Mouse (Mus musculus) Muller cell, postnatal 12 days (primary cell): ENCODE data around the gene Hsf5.
A peak's percentile ranks its signal among the peaks of the same experiment; 100 is the strongest.

ENCODE experiments used
- DNase-seq: peaks from one replicate; pipeline ENCODE4 v3.0.0-alpha.2; 2015; ENCODE audit errors: inconsistent ontology term

Hsf5 gene

DNA sequence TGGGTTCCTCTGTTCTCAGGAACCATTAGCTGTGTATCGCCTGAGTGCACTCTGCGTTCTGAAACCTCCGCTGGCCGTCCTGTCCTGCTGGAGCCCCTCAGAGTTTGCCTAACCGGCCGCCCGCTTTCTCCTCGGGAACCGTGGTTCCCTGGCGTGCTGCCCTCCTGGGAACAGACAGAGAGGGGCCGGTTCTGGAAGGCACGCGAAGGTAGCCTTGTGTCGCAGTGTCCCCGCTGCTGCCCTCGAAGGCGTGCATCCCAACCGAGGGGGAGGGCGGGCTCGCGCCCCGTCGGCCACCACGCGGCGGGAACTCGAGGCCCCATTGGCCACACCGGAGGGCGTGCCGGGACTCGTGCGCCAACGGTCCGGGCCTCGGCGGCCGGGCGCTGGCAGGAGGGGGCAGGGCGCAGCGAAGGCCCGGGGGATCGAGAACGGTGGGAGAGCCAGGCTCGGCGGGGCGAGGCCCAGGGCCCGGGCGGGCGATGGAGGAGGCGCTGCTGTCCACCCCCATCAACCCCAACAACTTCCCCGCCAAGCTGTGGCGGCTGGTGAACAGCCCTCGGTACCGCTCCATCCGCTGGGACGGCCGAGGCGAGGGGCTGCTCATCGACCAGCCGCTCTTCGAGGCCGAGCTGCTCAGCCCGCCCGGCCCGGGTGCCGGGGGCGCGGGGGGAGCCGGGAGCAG is at the start of gene Hsf5:
Hsf5 (plus strand) TSS at position 375 of the 685 bp plus-strand sequence.
- DNase-seq: no peak

- no peak for DNase-seq
These were observed 48.6 kb upstream of the Hsf5 start, which contains the start of gene Sept4 for GRCm38 (mm10) chr11:87568255-87568953. Gene Sept4 (plus strand): TSS chr11:87568903.

DNA sequence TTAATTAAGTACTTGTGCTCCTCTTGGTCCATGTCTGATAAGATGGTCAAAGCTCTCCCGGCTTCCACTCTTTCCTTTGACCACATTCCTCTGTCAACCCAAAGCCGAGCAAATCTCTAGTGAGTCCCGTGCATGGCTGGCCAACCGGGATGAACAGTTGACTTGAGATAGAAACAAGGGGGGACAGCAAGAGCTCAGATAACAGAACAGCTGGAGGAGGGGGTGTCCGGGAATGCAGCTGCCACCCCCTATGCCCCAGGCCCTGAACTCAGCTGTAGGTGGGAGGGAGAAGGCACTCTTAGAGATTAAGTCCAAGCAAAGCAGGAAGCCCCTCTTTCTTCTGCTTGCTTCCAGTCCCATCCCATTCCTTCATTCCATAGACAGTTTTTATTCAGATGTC is 46.2 kb upstream of the Hsf5 start:
- DNase-seq: no peak

DNA sequence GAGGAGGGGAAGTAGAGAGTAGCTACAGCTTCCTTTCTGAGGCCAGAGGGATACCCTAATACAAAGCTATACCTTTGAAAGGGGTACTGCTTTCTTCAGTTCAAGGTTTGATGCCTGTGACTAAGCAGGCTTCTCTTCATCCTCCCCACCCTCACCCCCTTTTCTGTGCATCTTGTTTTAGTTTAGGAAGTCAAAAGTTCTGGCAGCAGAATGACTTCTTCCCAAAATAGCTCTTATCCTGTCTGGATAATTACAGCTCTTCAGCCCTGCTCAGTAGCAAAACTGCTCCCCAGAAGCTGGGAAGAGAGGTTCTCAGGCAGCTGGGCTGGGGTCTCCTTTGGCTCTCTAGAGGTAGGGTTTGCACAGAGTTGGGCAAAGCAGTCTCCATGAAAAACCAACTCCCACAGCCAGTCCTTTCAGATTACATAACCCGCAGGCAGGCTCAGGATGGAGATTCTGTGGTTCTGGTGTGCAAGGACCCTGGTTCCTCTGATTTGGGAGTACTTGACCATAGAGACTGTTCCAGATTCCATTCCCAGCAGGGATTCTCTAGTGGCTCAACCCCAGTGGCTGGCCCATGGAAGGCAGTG is 45.5 kb upstream of the Hsf5 start:
- peak; percentile 64 for DNase-seq

GRCm38 (mm10) chr11:87573751-87574150 is 43.2 kb upstream of the Hsf5 start:
- no peak for DNase-seq

- DNase-seq: no peak
These were observed 42.3 kb upstream of the Hsf5 start for GRCm38 (mm10) chr11:87574520-87575180.

DNA sequence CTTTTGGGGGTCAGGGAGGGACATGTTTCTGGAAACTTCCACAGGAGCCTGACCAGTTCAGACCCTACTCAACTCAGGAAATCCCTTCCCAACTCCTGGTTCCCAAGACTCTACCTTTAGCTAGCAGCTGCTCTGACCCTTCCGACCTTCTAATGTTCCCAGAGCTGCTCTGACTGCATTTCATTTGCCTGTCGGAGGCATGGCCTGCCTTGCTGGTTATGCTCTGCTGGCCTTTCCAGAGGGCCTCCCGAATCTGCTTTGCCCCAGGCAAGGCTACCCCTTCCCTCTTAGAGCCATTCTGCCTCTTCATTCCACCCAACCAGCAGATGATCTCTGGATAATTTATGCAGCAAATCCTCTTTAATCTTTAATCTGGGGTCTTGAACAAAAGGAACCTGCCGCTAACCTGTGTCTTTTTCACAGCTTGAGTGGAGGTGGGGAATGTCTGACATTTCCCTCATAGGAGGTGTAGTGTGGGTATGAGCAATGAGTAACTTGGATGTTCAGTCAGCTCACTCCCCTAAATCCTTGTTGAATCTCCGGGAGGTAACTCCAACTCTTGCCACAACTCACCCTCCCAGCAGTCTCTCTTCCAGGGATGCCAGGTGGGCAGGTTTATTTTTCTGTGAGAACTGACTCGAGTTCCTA is 39.2 kb upstream of the Hsf5 start:
- no peak for DNase-seq

- DNase-seq: peak; percentile 81
These were observed 38.6 kb upstream of the Hsf5 start for GRCm38 (mm10) chr11:87578249-87578962.

DNA sequence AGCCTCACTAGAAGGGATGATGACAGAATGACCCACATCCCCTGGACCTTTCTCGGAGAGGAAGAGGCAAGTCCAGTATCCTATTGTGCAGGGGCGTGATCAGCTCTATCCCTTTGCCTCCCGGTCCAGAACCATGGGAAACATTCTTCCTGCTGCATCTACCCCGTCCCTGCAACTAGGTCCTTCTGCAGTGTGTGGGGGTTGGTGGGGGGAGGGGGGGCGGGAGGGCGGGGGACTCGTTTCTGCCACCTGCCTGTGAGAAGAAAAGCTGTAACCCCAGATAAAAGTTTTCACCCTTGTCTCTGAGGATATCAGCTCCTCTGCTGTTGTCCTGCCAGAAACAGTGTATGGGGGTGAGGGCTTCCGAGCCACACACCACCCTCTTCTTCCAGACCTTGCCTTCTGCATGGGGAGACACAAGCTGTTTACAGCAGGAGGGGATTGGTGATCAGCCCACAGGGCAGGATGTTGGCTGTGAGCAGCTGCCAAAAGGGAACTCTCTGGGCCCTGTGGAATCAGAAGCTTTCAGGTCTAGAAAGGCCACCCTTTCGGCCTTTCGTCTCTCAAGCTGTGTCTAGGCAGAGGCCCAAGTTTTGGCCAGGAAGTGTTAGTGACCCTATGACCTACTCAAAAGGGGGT is 37.9 kb upstream of the Hsf5 start:
- DNase-seq: peak; percentile 55

DNA sequence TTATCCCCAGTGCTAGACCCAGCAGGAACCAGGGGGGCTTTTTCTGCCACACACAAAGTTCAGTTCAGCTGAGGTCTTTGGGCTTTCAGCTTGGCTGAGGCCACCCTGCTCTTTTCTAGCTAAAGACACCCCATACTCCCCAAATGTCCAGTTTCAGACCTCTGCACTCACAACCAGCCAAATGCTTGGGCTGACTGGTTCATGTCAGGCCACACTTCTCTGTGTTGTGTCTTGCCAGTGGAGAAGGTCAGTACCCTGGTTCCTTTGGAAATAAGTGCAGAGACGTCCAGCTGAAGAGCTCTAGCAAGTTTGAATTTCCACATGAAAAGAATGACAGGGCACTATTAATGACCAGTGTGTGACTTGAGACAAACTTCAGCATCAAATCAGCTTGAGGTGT is 37.3 kb upstream of the Hsf5 start:
- DNase-seq: no peak

GRCm38 (mm10) chr11:87580543-87581085 is 36.4 kb upstream of the Hsf5 start:
- no peak for DNase-seq

GRCm38 (mm10) chr11:87581161-87581865 is 35.7 kb upstream of the Hsf5 start:
- DNase-seq: no peak

DNA sequence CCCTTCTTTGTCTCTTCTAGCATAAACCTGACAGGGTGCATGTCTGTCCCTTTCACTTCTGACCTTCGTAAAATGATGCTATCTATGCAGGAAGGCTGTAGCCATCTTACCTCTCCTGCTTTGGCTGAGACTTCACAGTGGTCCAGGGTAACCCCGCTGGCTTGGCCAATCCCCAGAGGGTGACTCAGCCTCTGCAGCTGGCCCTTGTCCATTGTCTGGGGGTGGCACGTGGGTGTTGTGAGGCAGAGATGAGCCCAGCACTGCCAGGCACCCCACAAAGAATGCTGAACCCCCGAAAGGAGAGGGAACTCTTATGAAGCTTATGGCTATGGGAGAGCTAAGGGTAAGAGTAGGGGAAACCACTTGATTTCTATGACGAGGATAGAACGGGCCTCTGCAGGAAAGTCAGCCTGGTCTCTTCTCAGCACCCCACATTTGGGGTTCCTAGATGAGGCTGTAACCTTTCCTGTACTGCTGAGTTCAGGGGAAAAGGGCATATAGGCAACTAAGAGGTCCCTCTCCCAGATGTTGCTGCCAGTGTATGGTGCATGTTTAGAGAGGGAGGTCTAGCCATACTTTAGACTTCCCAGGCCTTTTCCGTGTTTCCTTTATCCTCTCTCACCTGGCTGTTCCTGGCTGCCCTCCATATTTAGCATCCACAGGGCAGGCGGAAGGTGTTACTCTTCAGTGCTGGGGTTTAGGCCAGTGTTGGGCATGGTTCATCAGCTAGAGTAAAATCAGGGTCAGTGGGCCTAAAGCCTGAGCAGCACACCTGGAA is 34.8 kb upstream of the Hsf5 start:
- DNase-seq: peak; percentile 80

DNA sequence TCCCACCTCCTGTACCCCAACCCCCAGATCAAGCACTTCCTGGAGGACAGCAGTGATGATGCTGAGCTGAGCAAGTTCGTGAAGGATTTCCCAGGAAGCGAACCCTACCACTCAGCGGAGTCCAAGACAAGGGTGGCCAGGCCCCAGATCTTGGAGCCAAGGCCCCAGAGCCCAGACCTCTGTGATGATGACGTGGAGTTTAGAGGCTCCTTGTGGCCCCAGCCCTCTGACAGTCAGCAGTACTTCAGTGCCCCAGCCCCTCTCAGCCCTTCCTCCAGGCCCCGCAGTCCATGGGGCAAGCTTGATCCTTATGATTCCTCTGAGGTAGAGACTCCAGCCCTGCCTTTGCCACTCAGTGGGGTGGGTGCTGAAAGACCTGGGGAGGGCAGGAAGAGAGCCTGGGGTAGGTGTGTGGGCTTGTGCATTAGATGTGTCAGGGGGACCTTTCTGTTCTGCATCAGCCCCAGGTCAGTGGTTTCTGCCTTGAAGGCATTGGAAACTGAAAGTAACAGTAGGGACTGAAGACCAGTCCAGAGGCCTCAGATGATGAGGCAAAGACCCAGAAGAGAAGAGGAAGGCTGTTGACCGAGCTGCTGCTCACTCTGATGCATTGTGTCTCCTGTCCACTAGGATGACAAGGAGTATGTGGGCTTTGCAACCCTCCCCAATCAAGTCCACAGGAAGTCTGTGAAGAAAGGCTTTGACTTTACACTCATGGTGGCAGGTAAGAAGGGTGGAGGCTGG is 33.5 kb upstream of the Hsf5 start:
- DNase-seq: no peak

DNA sequence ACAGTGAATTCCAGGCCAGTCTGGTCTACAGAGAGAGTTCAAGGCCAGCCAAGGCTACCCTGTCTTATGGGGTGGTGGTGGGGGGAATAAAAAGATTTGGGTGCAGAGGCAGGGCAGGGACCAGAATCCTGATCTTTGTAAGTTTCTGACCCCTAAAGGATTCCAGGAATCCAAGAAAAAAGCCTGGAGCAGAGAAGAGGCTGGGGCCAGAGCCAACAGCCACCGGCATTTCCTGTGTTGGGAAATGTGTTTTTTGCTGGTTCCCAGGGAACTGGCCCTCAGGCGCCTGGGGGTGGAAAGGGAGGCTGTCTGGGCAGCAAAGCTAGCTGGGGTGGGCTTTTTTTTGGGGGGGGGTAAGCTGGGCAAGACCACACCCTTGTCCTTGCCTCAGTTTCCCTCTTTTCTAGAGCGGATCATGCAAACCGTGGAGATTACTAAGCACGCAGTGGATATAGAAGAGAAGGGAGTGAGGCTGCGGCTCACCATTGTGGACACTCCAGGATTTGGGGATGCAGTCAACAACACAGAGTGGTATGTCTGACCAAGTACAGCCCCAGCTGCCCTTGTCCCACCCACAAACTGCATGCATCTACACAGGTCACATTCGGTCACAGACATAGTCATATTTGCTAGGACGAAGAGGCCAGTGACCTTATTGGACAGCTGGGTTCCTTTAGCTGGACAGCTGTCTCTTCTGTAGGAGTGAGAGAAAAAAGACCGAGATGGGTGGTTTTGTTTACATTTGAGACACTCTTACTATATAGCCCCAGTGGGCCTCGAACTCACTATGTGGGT is 32.1 kb upstream of the Hsf5 start:
- DNase-seq: no peak

GRCm38 (mm10) chr11:87587211-87587874 is 29.6 kb upstream of the Hsf5 start:
- no peak for DNase-seq

DNA sequence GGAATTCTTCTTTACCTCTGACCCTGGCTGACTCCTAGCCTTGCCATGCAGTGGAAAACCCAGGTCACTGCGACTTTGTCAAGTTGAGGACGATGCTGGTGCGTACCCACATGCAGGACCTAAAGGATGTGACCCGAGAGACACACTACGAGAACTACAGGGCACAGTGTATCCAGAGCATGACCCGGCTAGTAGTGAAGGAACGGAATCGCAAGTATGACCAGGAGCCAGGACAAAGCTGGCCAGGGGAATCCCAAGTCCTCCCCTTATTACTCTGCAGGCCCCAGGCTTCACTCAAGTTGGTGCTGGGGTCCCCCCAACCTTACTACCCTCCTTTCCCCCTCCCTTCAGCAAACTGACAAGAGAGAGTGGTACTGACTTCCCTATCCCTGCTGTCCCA is 27.4 kb upstream of the Hsf5 start:
- DNase-seq: no peak
